Mouse (Mus musculus) bone marrow, adult 2 months (tissue): ENCODE results near the gene Rarg. TPM values are rescaled to one million over a fixed set of nuclear protein-coding genes. Genes with fewer than 3 reads are reported as not detected.

Experiments
- H3K27ac ChIP-seq: fragments of 200-500 bp; 2 replicates; pipeline ENCODE4 v1.5.1; 2012; ENCODE audit warnings: low read depth, mild to moderate bottlenecking, control low read depth, inconsistent platforms, low read length; ENCODE audit not compliant: control insufficient read depth, poor library complexity, insufficient read depth
- H3K4me1 ChIP-seq: fragments of 200-500 bp; 2 replicates; pipeline ENCODE4 v1.6.1; 2011; ENCODE audit warnings: low read length; ENCODE audit not compliant: control insufficient read depth, insufficient read depth
- H3K4me3 ChIP-seq: fragments of 200-500 bp; replicated peaks from 2 replicates; pipeline ENCODE3; 2011; ENCODE audit warnings: mild to moderate bottlenecking, low read depth, low read length, control low read depth; ENCODE audit not compliant: control insufficient read depth
- CTCF ChIP-seq: fragments of 200-500 bp; IDR thresholded peaks from 2 replicates; pipeline ENCODE4 v1.5.1; 2011; ENCODE audit warnings: low read length, control low read depth; ENCODE audit not compliant: control insufficient read depth, insufficient read depth
- POLR2A ChIP-seq: fragments of 200-500 bp; IDR thresholded peaks from 2 replicates; pipeline ENCODE4 v1.6.1; 2011; ENCODE audit warnings: low read depth, mild to moderate bottlenecking, control low read depth, low read length, borderline replicate concordance; ENCODE audit not compliant: control insufficient read depth
- WGBS: fragments of 180-500 bp; shearing (Covaris S2); methylation state at CpG from one replicate; pipeline ENCODE4 v1.1.7; 2018; 5-methylcytosine and 5-hydroxymethylcytosine counted together
- polyA plus RNA-seq: library from polyadenylated mRNA; stranded (reverse); fragments of >200 nt; gene quantifications from 2 replicates; pipeline ENCODE4 v1.2.4, GENCODE M21; 2011; ENCODE audit warnings: low replicate concordance; ENCODE audit not compliant: missing spikeins, insufficient read depth, insufficient read length

The Rarg gene
- polyA plus RNA-seq, 1 experiment, result 36.3 TPM

- Histone ChIP-seq H3K4me3 (peak overlapping the region; percentile 23), H3K27ac (0 out of 2 replicates have a peak overlapping the region, but pooled peaks have one; percentile 51), H3K4me1 (peaks cover 2% of the 10 kb centered on the region; the same call in 1 of the 2 replicates)
- WGBS, result 9% methylated on average over 43 of the region's 43 CpGs
- peak; percentile 69 for TF ChIP-seq CTCF
- TF ChIP-seq POLR2A, result no peak
These were observed 32.9 kb downstream of the Rarg start for GRCm38 (mm10) chr15:102224186-102224991.

DNA sequence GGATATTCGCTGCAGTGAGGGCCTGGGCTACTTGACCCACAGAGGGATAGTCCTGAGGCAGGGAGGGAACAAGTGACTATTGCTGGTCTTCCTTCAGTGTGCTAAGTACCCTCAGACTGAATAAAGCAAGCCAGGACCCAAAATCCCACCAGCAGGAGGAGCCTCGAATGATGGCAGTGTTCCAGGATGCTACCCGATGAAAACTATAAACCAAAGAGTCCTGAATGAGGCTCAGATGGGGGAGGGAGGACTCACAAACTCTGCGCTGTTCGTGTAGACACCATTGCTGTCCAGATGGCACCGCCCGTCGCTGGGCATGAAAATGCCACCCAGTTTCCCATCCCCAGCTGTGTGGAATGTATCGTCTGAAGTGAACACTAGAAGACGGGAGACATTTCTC, 34.9 kb downstream of the Rarg start:
- no peak for TF ChIP-seq POLR2A
- TF ChIP-seq CTCF, result no peak
- Histone ChIP-seq H3K4me3 (no peak overlapping the region), H3K4me1 (peaks cover 2% of the 10 kb centered on the region; the same call in 1 of the 2 replicates), H3K27ac (no peak overlapping the region)
- WGBS, result 77% methylated on average over 10 of the region's 10 CpGs

- H3K27ac ChIP-seq, result no peak overlapping the region
- 84% methylated on average over 7 of the region's 7 CpGs for WGBS
- TF ChIP-seq POLR2A (no peak), CTCF (no peak)
- H3K4me1 ChIP-seq, result no peaks in the 10 kb centered on the region
- H3K4me3 ChIP-seq, result no peak overlapping the region
These were observed 40.0 kb downstream of the Rarg start for GRCm38 (mm10) chr15:102217325-102217724.

DNA sequence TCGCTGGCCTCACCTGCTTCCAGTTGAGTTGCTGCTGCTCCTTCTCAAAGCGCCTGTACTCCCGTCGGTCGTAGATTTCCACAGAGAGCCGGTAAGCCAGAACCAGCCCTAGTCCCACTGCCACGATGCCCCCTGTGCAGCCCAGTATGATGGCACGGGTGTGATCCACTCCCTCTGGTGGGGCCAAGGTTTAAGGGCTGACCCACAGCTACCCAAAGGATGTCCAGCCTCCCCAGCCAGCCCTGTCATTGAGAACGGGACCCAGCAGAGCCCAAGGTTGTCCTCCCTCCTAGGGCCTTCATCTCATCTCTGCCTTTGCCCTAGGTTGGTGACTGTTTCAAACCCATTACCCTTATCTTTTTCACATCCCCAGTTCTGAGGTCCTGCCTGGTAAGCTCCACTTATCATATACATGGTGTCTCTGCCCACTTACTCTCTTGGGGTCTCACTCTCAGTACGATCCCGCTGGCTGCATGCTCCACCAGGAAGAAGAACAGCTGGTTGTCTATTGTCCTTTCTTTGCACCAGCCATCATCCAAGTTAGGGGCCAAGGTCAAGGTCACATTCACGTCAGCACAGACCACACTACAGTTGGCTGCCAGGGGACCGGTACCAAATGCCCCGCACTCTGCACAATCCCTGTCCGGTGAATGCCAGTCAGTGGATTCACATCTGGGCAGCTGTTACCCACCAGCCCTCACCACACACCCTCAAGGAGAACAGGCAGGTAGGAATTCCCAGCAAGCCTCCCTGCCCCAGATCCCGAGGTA, 40.7 kb downstream of the Rarg start:
- TF ChIP-seq POLR2A (no peak), CTCF (no peak)
- H3K4me1 ChIP-seq, result no peaks in the 10 kb centered on the region
- 90% methylated on average over 16 of the region's 16 CpGs for WGBS
- no peak overlapping the region for H3K4me3 ChIP-seq
- H3K27ac ChIP-seq, result no peak overlapping the region

DNA sequence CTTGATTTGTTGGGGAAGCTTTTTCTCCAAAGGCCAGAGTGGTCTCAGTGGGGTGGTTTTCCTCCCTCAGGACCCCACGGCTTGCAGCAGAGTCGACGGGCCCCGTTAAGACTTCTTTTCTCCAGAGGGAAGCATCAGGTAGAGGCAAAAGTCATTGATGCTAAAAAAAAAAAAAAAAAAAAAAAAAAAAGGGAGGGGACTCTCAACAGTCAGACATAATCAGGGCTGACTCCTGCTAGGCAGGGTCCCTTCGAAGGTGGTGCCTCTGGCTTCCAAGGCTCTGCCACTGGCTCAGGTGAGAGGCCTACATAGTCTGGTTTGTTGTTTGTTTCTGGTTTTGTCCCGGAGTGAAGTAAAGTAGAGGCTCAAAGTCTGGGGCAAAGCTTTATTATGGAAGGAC, 41.7 kb downstream of the Rarg start:
- 83% methylated on average over 6 of the region's 6 CpGs for WGBS
- Histone ChIP-seq H3K4me1 (no peaks in the 10 kb centered on the region), H3K4me3 (no peak overlapping the region), H3K27ac (no peak overlapping the region)
- TF ChIP-seq POLR2A, result no peak
- no peak for TF ChIP-seq CTCF

DNA sequence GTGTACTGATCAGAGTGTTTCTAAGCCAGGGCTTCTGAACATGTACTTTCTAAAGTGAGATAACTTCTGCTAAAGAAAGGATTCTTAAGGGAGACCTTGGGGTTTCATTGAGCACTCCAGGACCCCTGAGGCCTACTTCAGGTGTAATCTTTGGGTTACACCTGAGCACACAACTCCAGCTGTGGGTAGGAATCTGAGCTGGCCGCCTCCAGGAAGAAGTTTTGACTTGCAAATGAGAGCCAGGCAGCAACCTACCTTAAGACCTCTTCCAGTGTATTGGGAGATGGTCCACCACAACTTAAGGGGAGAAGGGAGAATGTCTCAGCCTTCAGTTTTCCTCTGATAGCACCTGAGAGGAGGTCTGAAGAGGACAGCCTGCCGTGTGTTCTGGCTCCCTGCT, 43.2 kb downstream of the Rarg start:
- Histone ChIP-seq H3K4me3 (no peak overlapping the region), H3K4me1 (no peaks in the 10 kb centered on the region), H3K27ac (no peak overlapping the region)
- TF ChIP-seq POLR2A (no peak), CTCF (no peak)
- WGBS, result 86% methylated on average over 2 of the region's 2 CpGs

DNA sequence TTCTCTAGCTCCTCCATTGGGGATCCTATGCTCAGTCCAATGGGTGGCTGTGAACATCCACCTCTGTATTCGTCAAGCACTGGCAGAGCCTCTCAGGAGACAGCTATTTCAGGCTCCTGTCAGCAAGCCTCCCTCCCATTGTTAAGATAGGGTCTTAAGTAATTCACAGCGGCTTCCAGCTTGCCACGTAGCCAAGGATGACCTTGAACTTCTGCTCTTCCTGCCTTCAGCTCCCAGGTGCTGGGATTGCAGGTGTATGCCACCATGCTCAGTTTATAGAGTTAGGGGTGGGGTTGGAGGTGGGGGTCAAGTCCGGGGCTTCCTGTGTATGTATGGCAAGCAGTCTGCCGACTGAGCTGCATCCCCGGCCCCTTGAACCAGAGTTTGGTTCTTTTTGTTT, 45.4 kb downstream of the Rarg start:
- 89% methylated on average over 6 of the region's 6 CpGs for WGBS
- Histone ChIP-seq H3K27ac (no peak overlapping the region), H3K4me1 (peaks cover 3% of the 10 kb centered on the region; the same call in 1 of the 2 replicates), H3K4me3 (no peak overlapping the region)
- TF ChIP-seq POLR2A (no peak), CTCF (no peak)

- 95% methylated on average over 4 of the region's 4 CpGs for WGBS
- TF ChIP-seq POLR2A, result no peak
- no peak for TF ChIP-seq CTCF
- H3K27ac ChIP-seq, result no peak overlapping the region
- H3K4me3 ChIP-seq, result no peak overlapping the region
- H3K4me1 ChIP-seq, result peaks cover 3% of the 10 kb centered on the region; the same call in 1 of the 2 replicates
These were observed 46.5 kb downstream of the Rarg start for GRCm38 (mm10) chr15:102210816-102211215.

DNA sequence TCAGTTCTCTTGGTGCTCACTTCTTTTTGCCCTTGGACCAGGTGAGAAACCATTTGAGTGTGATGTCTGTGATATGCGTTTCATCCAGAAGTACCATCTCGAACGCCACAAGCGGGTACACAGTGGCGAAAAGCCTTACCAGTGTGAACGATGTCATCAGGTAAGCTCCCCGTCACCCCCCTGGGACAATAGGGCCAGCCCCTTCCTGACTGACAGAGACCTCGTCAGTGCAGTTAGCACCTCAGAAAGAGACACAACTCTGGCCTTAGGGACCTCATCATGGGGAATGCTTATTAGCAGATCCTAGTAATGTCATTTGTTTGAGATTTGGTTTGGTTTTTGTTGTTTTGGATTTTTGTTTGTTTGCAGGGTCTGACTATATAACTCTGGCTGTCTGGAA, 48.2 kb downstream of the Rarg start:
- no peak for TF ChIP-seq POLR2A
- TF ChIP-seq CTCF, result no peak
- Histone ChIP-seq H3K4me1 (peaks cover 3% of the 10 kb centered on the region; the same call in 1 of the 2 replicates), H3K27ac (no peak overlapping the region), H3K4me3 (no peak overlapping the region)
- WGBS, result 94% methylated on average over 8 of the region's 8 CpGs
